Mouse (Mus musculus): ENCODE data around the gene Il18.

Gene Il18

GRCm38 (mm10) chr9:50555094-50555446, 443 bp downstream of the Il18 start, which contains the start of gene Bco2:
TSS of gene Bco2 (minus strand) at chr9:50555181.
- no peak for DNase-seq

- DNase-seq, result peak; percentile 73
Observed at GRCm38 (mm10) chr9:50561145-50561917, 6.7 kb downstream of the Il18 start, which contains the start of gene Tex12. TSS of gene Tex12 (minus strand) at chr9:50561325.

- no peak for DNase-seq
Observed at GRCm38 (mm10) chr9:50561918-50562360, 7.3 kb downstream of the Il18 start.

GRCm38 (mm10) chr9:50565173-50565572, 10.5 kb downstream of the Il18 start:
- DNase-seq, result peak; percentile 93

GRCm38 (mm10) chr9:50565940-50566339, 11.3 kb downstream of the Il18 start:
- no peak for DNase-seq

GRCm38 (mm10) chr9:50567372-50567771, 12.7 kb downstream of the Il18 start:
- peak; percentile 55 for DNase-seq

GRCm38 (mm10) chr9:50567881-50568280, 13.3 kb downstream of the Il18 start:
- peak; percentile 82 for DNase-seq

GRCm38 (mm10) chr9:50569599-50570525, 15.2 kb downstream of the Il18 start:
- peak; percentile 62 for DNase-seq

- DNase-seq, result peak; percentile 35
Observed at GRCm38 (mm10) chr9:50580370-50580769, 25.7 kb downstream of the Il18 start.

- peak; percentile 70 for DNase-seq
Observed at GRCm38 (mm10) chr9:50585145-50585818, 30.7 kb downstream of the Il18 start.

- peak; percentile 83 for DNase-seq
Observed at GRCm38 (mm10) chr9:50586955-50587354, 32.3 kb downstream of the Il18 start.

GRCm38 (mm10) chr9:50590856-50591518, 36.4 kb downstream of the Il18 start:
- DNase-seq, result no peak

- DNase-seq, result no peak
Observed at GRCm38 (mm10) chr9:50592955-50593354, 38.3 kb downstream of the Il18 start.

- DNase-seq, result no peak
Observed at GRCm38 (mm10) chr9:50593544-50593943, 38.9 kb downstream of the Il18 start.

GRCm38 (mm10) chr9:50594794-50595417, 40.3 kb downstream of the Il18 start:
- DNase-seq, result no peak

- peak; percentile 91 for DNase-seq
Observed at GRCm38 (mm10) chr9:50596973-50597372, 42.3 kb downstream of the Il18 start.

GRCm38 (mm10) chr9:50601536-50601935, 46.9 kb downstream of the Il18 start:
- DNase-seq, result peak; percentile 85

- DNase-seq, result peak; percentile 87
Observed at GRCm38 (mm10) chr9:50602055-50602845, 47.6 kb downstream of the Il18 start.

GRCm38 (mm10) chr9:50603189-50603997, 48.8 kb downstream of the Il18 start, which contains the start of the genes Sdhd and Timm8b:
TSS of gene Sdhd (minus strand) at chr9:50603812.
TSS of gene Timm8b (plus strand) at chr9:50603910.
- peak; percentile 99 for DNase-seq

- no peak for DNase-seq
Observed at GRCm38 (mm10) chr9:50603998-50604324, 49.3 kb downstream of the Il18 start.

Measured in heart, adult 11 months (tissue).